Mouse (Mus musculus): ENCODE results near the gene Chmp6. TPM values are rescaled to one million over a fixed set of nuclear protein-coding genes. Genes with fewer than 3 reads are reported as not detected.
A peak's percentile ranks its signal among the peaks of the same experiment; 100 is the strongest.

Chmp6 gene
- polyA plus RNA-seq, 1 experiment from 2014 or later, result 120 TPM

- 4% methylated on average over 8 of the region's 8 CpGs for WGBS
- Histone ChIP-seq H3K4me3 (replicated peaks; ENCODE audit: low read depth, low read length) (peak overlapping the region; percentile 60), H3K27ac (peak overlapping the region; percentile 89; the same call in 1 of the 2 replicates), H3K9ac (ENCODE audit: low read depth, low read length) (peak overlapping the region; percentile 70), H3K9me3 (replicated peaks; ENCODE audit: low read length) (no peaks in the 10 kb centered on the region), H3K4me2 (ENCODE audit: low read length) (peak overlapping the region; percentile 76), H3K27me3 (ENCODE audit: insufficient read depth, low read length) (no peaks in the 10 kb centered on the region), H3K4me1 (replicated peaks; ENCODE audit: insufficient read depth, low read length) (peaks cover 52% of the 10 kb centered on the region), H3K36me3 (ENCODE audit: insufficient read depth, low read length) (no peaks in the 10 kb centered on the region)
- no peak for TF ChIP-seq CTCF (IDR thresholded peaks at IDR 0.05; ENCODE audit: low read depth)
- DNase-seq (ENCODE audit: low spot score), result no peak
- ATAC-seq (replicated peaks; ENCODE audit: low FRiP score, low read depth), result no peak
Measured at GRCm38 (mm10) chr11:119941794-119942193, 28.6 kb downstream of the Chmp6 start.

GRCm38 (mm10) chr11:119942201-119942726, 29.0 kb downstream of the Chmp6 start:
- DNase-seq (ENCODE audit: low spot score) (peak; percentile 86), ATAC-seq (replicated peaks; ENCODE audit: low FRiP score, low read depth) (peak; percentile 50)
- peak overlapping the region; percentile 60 for H3K4me3 ChIP-seq (replicated peaks; ENCODE audit: low read depth, low read length)
- H3K27me3 ChIP-seq (ENCODE audit: insufficient read depth, low read length), result no peaks in the 10 kb centered on the region
- peaks cover 52% of the 10 kb centered on the region for H3K4me1 ChIP-seq (replicated peaks; ENCODE audit: insufficient read depth, low read length)
- H3K9ac ChIP-seq (ENCODE audit: low read depth, low read length), result peak overlapping the region; percentile 70
- WGBS, result under 1% methylated on average over 41 of the region's 43 CpGs
- 0 out of 2 replicates have a peak, but pooled peaks have one; percentile 4 for TF ChIP-seq CTCF (IDR thresholded peaks at IDR 0.05; ENCODE audit: low read depth)
- peak overlapping the region; percentile 89 for H3K27ac ChIP-seq
- no peaks in the 10 kb centered on the region for H3K36me3 ChIP-seq (ENCODE audit: insufficient read depth, low read length)
- no peaks in the 10 kb centered on the region for H3K9me3 ChIP-seq (replicated peaks; ENCODE audit: low read length)
- peak overlapping the region; percentile 76 for H3K4me2 ChIP-seq (ENCODE audit: low read length)

GRCm38 (mm10) chr11:119942727-119943427, 29.6 kb downstream of the Chmp6 start, which contains the start of gene Baiap2:
TSS of gene Baiap2 (plus strand) at chr11:119942763.
- no peak; the same call in 1 of the 2 replicates for TF ChIP-seq CTCF (IDR thresholded peaks at IDR 0.05; ENCODE audit: low read depth)
- Histone ChIP-seq H3K4me1 (replicated peaks; ENCODE audit: insufficient read depth, low read length) (peaks cover 46% of the 10 kb centered on the region), H3K36me3 (ENCODE audit: insufficient read depth, low read length) (no peaks in the 10 kb centered on the region), H3K27me3 (ENCODE audit: insufficient read depth, low read length) (no peaks in the 10 kb centered on the region), H3K9ac (ENCODE audit: low read depth, low read length) (peak within 1 kb of the TSS; percentile 73), H3K9me3 (replicated peaks; ENCODE audit: low read length) (no peaks in the 10 kb centered on the region), H3K4me3 (replicated peaks; ENCODE audit: low read depth, low read length) (peak within 1 kb of the TSS; percentile 60), H3K4me2 (ENCODE audit: low read length) (peak within 1 kb of the TSS; percentile 76), H3K27ac (peak within 1 kb of the TSS; percentile 89)
- ATAC-seq (replicated peaks; ENCODE audit: low FRiP score, low read depth) (peak; percentile 91), DNase-seq (ENCODE audit: low spot score) (peak; percentile 99)
- WGBS, result under 1% methylated on average over 78 of the region's 79 CpGs

GRCm38 (mm10) chr11:119943428-119943988, 30.3 kb downstream of the Chmp6 start:
- ATAC-seq (replicated peaks; ENCODE audit: low FRiP score, low read depth), result peak; percentile 4
- WGBS, result under 1% methylated on average over 32 of the region's 32 CpGs
- Histone ChIP-seq H3K4me3 (replicated peaks; ENCODE audit: low read depth, low read length) (peak overlapping the region; percentile 60), H3K9ac (ENCODE audit: low read depth, low read length) (peak overlapping the region; percentile 73), H3K9me3 (replicated peaks; ENCODE audit: low read length) (no peaks in the 10 kb centered on the region), H3K36me3 (ENCODE audit: insufficient read depth, low read length) (no peaks in the 10 kb centered on the region), H3K27ac (no peak overlapping the region), H3K4me1 (replicated peaks; ENCODE audit: insufficient read depth, low read length) (peaks cover 40% of the 10 kb centered on the region), H3K27me3 (ENCODE audit: insufficient read depth, low read length) (no peaks in the 10 kb centered on the region), H3K4me2 (ENCODE audit: low read length) (peak overlapping the region; percentile 74)
- peak; percentile 28; the same call in 1 of the 2 replicates for TF ChIP-seq CTCF (IDR thresholded peaks at IDR 0.05; ENCODE audit: low read depth)
- no peak for DNase-seq (ENCODE audit: low spot score)

GRCm38 (mm10) chr11:119945343-119945742, 32.1 kb downstream of the Chmp6 start:
- WGBS, result 65% methylated on average over 7 of the region's 7 CpGs
- H3K9ac ChIP-seq (ENCODE audit: low read depth, low read length), result no peak overlapping the region
- no peaks in the 10 kb centered on the region for H3K9me3 ChIP-seq (replicated peaks; ENCODE audit: low read length)
- H3K4me2 ChIP-seq (ENCODE audit: low read length), result 0 out of 2 replicates have a peak overlapping the region, but pooled peaks have one; percentile 74
- no peak for DNase-seq (ENCODE audit: low spot score)
- no peaks in the 10 kb centered on the region for H3K27me3 ChIP-seq (ENCODE audit: insufficient read depth, low read length)
- no peaks in the 10 kb centered on the region for H3K36me3 ChIP-seq (ENCODE audit: insufficient read depth, low read length)
- peaks cover 22% of the 10 kb centered on the region for H3K4me1 ChIP-seq (replicated peaks; ENCODE audit: insufficient read depth, low read length)
- no peak overlapping the region for H3K4me3 ChIP-seq (replicated peaks; ENCODE audit: low read depth, low read length)
- TF ChIP-seq CTCF (IDR thresholded peaks at IDR 0.05; ENCODE audit: low read depth), result no peak
- no peak overlapping the region for H3K27ac ChIP-seq
- ATAC-seq (replicated peaks; ENCODE audit: low FRiP score, low read depth), result no peak

GRCm38 (mm10) chr11:119947426-119947825, 34.2 kb downstream of the Chmp6 start:
- no peak for DNase-seq (ENCODE audit: low spot score)
- Histone ChIP-seq H3K27me3 (ENCODE audit: insufficient read depth, low read length) (no peaks in the 10 kb centered on the region), H3K27ac (no peak overlapping the region), H3K36me3 (ENCODE audit: insufficient read depth, low read length) (no peaks in the 10 kb centered on the region), H3K4me2 (ENCODE audit: low read length) (no peak overlapping the region), H3K9me3 (replicated peaks; ENCODE audit: low read length) (no peaks in the 10 kb centered on the region), H3K4me3 (replicated peaks; ENCODE audit: low read depth, low read length) (no peak overlapping the region), H3K4me1 (replicated peaks; ENCODE audit: insufficient read depth, low read length) (peaks cover 10% of the 10 kb centered on the region; the same call in 1 of the 2 replicates), H3K9ac (ENCODE audit: low read depth, low read length) (no peak overlapping the region)
- ATAC-seq (replicated peaks; ENCODE audit: low FRiP score, low read depth), result no peak
- WGBS, result 93% methylated on average over 1 of the region's 1 CpGs
- no peak for TF ChIP-seq CTCF (IDR thresholded peaks at IDR 0.05; ENCODE audit: low read depth)

All from kidney, postnatal 0 days (tissue).